Mouse (Mus musculus) layer of hippocampus, postnatal 36 days (tissue): ENCODE measurements around the gene Slc7a8. TPM values are rescaled to one million over a fixed set of nuclear protein-coding genes. Genes with fewer than 3 reads are reported as not detected.
"Not testable (repeated sequence)": the region's sequence is repeated elsewhere in the genome, so short reads cannot be mapped to it uniquely, and the experiment has no call there.

Experiments
- DNase-seq, 2 experiments: peaks; one replicate each; pipeline ENCODE4 v3.0.0; 2022
- total RNA-seq, 2 experiments: library from RNA; stranded (reverse); gene quantifications; 2 replicates each; pipeline ENCODE4 v1.2.3; 2021

Slc7a8 gene
- total RNA-seq, 2 experiments from 2014 or later = 49.1 to 50.1 TPM

DNA sequence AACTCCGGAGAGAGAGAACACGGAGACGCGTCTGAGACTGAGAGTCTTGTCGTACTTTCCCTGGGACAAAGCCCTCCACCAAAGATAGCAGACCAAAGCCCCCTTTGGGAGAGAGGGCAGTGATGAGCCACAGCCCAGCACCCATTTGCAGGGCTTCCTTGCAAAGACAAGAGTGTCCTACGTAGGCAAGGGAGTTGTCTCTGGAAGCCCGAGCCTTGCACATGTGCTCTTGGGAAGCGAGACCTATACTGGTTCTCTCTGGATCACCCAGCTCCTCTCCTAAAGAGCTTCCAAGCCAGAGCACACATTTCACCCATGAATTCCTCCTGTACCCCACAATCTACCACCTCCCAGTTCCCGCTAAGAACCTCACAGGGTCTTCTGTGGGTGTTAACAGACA is 1.7 kb downstream of the Slc7a8 start:
- no peak for DNase-seq

DNA sequence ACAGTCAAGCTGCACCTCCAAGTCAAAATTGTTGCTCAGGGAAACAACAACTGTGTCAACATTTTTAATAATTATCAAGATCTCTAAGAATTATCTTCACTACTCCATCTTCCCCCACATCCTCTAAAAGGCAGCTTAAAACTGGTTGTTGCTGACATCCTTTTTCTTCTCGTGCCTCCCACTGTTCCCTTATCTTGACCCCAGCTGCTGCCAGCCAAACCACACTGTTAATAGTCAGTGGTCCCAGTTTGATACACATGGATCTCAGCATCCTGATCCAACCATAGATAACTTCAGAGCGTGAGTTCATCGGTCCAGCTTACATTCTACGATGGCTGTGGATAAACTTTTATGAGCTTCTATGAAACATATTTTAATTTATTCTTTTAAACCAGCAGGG is 3.9 kb downstream of the Slc7a8 start:
- no peak for DNase-seq

DNA sequence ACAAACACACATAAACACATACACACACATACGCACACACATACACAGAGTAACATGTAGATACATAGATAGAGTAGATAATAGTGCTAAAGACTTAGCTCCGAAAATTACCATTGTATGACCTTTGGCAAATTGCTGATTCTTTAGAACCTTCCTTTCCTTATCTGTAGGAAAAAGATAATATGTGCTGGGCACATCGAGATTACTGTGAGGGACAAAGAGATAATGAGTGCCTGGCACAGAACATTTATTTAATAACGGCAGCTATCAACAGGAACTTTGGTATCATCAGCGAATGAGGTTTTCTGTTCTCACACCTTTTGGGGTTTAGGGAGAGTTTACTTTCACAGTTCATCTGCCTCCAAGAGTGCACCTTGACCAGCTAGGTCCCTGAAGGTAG is 5.0 kb downstream of the Slc7a8 start:
- DNase-seq = no peak

DNA sequence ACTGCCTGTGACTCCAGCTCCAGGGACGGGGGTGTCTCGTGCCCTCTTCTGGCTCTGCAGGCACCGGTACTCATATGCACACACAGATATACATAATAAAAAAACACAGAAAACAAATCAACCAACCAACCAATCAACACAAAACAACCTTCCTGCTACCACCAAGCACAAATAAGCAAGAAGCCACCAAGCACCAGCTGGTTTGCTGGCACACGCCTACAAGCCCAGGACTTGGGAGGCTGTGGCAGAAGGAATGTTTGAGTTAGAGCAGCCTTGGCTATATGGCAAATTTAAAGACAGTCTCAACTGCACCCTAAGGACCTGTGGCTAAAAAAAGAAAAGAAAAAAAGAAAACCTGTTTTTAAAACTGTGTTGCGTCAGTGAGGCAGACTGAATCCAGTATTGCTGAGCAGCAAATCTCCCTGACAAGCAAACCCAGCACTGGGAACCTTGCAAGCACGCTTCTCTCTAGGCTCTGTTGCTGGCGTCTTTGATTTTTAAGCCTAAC is 6.2 kb downstream of the Slc7a8 start:
- DNase-seq = no peak

DNA sequence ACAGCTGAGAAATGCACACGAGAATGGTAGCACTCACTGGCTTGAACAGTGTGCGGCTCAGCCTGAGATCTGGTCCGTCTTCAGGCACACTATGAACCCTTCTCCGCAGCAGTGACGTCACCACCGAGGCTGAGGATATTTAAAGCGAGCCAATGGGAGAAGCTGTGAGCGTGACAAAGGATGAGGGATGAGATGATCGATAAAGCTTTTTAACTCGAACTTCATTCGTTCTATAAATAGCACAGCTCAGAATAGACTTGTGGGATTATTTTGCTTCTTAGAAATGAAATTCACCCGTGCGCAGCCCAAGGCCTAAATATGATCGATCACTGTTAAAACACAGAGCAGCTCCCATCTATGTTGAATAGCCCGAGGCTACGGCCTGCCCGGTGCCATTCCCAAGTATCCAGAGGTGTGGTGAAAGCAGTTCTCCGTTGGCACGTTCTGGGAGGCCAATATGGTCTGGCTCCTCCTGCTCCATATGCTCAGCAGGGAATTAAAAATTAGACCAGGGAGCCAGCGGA is 9.4 kb downstream of the Slc7a8 start:
- peak in 1 of 2 experiments; percentile 67 for DNase-seq

DNA sequence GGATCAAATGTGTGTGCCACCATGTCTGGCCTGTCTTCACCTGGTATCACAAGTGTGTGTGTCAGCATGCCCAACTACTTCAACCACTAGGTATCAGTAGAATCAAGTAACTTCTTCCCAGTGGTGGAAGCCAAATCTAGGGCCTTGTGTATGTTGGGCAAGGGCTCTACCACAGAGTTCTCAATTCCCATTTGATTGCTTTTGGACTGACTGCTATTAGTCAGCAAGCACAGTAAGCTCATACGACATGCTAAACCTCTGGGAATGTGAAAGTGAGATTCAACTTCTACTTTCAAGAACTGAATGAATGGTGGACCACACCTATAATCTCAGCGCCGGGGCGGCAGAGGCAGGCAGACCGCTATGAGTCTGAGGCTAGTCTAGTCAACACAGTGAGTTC is 11.4 kb downstream of the Slc7a8 start:
- no peak for DNase-seq

DNA sequence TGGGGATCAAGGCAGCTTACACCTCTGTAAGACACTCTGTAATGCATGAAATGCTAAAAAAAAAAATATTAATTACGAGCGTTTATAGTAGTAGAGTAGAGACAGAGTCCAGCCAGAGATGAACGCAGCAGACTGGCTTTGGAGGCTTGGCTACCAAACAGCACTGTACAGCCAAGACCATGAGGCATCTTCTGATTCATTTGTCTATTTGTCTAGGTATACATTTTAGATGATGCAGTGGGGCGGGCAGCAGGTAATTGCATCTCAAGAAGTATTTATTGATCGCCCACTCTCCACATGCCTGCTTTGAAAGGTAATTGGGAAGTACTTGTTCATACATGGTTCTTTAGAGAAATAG is 12.7 kb downstream of the Slc7a8 start:
- DNase-seq = no peak

DNA sequence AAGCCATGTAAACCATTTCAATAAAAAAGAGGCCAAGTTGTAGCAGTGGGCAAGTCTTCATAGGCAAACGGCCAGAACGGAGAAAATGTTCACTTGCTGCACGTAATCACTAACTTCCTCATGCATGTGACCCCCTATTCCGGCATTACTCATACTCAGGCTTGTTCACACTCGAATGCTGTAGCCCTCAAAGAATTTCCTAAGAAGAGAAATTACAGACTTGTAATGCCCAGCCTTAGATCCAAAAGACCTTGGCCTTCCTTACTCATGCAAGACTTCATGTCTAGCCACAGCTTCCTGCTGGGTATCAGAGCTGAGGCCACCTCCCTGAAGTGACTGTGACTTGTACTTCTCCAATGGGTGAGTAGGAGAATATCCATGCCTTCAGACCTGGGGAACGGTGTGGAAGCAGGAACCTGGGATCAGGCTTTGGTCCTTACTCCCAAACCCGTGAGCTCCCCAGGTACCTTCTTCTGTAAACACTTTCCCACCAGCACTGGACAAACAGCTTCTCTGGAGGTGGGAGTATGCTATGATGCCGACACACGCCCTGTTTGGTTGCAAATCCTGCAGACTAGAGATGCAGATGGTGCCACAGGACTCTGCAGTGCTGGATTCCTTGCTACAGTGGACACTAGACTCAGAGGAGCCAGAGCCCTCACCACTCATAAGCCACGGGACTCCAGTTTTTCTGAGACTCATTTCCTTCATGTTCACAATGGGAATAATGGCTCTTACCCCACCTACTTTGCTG is 13.3 kb downstream of the Slc7a8 start:
- no peak for DNase-seq

DNA sequence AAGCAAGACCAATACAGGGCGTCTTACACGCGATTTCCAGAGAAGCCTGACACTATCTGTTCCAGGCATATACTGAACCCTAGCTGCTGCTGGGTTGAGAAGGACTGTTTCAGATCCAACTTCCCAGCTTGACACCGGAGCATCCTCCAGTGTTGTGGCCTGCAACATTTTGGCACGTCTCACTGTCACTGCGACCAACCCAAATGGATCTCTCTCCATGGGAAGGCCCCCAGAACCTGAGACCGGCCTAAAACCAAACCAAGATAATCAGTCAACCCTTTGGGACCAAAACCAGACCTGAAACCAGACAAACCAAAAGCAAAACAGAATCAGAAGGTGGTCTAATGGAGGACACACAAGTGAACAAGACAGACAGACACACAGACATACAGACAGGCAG is 14.8 kb downstream of the Slc7a8 start:
- not testable (repeated sequence) for DNase-seq

DNA sequence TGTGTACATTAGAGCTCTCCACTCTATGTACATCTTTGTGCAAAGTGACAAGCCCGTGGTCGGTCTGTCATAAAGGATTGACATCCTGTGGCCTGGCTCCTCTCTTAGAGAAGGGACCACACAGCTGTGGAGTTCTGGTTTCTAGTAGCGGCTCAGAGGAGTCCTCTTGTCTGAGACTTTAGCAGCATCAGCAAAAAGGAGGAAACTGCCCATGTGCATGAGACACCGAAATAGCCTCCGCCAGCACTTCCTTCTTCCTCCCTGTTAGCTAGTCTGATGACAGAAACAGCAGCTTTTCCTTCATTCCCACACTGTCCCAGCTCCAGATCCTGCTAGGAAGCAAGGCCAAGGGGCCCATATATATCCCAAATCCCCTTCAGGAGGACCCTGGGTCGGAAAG is 25.4 kb downstream of the Slc7a8 start:
- no peak for DNase-seq

DNA sequence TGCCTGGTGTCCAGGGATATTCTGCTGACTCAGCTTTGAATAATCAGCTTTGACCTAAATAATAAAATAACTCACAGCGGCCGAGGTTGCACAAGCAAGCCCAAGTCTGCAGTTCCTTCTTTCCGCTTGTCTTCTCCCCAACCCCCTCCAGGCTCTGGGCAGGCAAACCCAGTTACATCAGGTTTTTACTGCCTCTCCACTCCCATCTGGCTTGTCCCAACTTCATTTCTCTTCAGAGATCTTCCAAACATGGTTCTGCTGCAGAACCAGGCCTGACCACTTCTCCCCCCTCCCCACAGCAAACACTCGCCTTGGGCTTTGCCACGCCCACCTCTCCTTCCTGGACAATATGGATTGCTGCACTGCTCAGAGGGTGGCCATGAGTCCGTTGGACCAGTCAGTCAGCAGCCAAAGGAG is 27.1 kb downstream of the Slc7a8 start:
- DNase-seq = no peak

DNA sequence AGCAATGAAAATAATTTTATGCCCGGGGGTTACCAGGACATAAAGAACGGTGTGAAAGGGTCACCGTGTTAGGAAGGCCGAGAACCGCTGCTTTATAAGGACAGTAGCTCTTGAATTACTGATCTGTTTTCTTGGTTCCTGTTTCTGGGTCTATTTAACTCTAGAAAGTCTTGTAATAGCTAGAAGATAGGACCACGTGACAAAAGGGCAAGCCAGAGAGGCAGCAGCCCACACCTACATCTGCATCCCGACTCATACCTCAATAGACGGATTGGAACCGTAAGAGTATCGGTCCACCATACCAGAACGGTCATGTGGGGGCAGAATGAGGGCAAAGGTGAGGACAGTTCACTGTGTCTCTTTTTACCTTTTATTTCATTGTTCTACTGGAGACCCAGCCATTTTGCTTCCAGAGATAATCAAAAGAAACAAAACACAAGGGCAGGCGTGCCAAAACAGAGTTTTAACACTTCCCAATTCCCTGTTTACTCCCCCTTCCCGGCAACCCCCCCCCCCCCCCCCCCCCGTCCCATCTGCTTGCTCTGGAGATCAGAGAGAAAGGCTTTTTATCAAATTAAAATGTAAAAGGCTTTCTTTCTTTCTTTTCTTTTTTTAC is 27.7 kb downstream of the Slc7a8 start:
- DNase-seq = no peak

DNA sequence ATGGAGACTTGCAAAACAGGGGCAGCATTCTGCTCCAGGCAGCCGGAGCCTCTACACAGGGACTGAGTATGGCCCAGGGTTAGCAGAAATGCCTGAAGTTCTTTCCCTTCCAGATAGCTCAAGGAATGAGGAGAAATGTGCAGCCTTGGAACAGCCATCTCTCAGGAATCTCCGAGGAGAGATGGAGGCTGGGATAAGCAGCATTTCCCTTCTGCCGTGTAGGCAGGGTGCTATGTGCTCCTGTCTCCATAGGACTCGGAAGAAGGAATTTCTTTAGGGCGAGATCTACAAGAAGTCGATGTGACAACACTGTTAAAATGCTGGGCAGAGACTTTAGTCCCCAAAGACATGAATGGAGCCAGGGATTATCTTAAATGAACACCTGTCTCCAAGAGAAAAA is 28.8 kb downstream of the Slc7a8 start:
- no peak for DNase-seq

DNA sequence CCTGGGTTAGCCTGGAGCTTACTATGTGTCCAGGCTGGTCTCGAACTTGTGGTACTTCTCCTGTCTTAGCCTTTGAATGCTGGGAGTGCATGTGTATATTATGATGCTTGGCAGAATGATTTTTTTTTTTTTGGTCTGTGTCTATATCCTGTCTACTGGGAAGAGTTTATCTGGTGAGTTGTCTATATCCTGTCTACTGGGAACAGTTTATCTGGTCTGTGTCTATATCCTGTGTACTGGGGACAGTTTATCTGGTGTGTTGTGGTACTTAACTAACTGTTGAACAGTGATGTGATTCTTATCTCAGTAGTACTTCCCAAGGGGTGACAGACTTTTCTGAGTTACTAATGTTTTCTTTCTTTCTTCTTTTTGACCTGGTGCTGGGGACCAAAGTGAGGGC is 30.0 kb downstream of the Slc7a8 start:
- no peak for DNase-seq

DNA sequence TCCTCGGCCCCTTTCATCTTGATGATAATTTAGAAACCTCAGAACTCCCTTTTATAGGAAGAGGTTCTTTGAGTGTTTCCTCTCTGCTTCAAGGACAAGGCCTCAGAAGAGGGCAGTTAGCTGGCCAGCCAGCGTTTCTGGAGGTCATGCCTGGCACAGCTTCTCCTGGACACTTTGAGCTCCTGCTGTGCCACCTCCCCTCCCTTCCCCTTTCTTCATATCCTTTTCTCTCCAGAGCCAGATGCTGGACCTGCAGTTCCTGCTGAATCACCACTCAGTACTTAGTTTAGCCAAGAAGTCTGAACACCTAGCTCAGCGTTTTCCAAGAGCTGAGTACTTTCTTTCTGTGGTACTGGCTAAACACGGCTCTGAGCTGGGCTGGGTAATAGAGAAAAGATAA is 32.5 kb downstream of the Slc7a8 start:
- no peak for DNase-seq

DNA sequence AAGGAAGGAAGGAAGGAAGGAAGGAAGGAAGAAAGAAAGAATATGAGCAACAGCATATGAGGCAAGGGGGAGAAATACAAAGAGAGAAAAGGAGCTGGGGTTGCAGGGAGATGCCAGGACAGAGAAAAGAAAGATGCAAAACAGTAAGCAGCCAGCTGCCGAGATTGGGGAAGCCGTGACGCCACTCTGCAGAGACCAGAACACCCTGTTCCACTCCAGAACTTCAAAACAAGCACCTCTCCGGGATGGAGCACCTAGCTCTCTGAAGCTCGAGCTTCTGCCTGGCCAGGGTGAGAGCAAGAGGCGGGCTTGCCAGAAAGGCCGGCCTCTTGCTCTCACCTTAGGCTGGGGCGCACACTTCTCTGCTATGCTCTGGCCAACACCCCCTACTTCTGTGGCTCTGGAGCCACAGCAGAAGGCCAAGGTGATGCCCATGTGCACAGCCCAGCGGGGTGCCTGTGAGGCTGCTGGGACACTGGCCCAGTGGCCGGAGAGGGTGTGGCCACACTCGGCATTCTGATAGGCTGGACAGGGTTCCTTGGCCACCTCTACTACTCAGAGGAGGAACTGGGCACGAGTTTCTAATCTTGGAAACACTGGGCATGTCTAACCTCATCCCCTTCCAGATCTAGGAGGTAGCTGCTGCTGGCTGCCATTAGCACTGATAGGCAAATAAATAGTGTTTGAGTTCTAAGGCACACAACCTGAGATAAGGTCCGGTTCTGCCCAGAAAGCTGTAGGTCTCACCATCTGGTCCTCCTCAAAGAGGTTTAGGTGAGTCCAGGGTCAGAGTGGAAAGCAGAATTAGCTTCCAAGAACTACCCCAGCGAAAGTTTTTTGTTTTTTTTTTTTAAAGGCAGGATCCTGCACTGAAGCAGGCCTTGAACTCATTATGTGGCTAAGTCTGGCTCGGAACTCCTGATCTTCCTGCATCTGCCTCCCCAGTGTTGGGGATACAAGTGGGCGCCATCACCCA is 33.5 kb downstream of the Slc7a8 start:
- DNase-seq = no peak

DNA sequence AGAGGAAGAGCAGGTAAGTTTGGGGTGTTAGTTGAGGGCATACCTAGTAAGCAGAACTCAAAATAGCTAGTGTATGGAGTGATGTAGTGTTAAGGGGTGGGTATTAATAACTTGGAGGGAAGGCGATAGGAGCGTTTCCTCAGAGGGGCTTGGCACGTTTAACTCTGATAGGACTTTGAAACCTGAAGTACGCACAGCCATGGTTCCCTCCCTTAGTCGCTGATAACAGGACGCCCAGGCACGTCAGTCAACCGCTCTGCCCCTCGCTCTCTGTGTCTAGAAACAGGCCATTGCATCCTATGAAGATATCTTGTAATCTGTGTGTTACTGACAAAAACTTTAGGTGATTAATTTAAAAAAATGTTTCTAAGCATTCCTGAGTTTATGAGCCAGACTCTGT is 35.7 kb downstream of the Slc7a8 start:
- DNase-seq = no peak

DNA sequence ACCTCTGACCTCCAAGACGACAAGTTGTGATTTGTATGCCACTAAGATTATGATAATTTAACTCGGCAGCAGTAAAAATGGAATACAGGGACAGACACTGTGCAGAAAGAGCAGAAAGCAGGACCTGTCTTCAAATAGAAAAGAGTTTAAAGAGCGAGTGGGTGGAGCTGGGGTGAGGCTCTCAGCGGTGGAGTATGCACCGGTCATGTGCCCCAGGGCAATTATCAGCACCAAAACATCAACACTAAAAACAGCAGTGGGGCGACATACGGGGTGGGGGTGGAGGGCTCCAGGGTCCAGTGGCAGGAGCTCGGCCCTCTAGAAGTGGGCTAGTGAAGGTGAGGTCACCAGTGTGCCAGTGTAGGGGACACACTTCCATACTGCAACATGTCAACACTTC is 37.3 kb downstream of the Slc7a8 start:
- no peak for DNase-seq

DNA sequence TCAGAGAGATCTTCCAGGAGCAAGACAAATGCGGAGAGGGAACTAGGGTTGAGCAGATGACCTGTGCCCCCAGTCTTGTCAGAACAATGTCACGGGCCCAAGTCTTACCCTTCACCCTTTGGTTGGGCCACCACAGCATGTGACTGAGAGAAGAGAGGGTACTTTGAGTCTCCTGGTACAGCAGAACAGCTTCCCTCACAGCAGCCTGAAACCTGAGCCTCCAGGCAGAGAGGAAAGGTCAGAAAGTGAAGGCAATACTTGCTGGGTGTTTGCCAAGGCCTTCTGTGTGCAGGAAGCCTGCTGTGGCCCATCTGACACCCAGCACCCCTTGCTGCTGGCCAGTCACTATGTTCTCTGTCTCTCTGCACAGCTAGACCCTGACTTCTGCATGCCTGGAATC is 39.4 kb downstream of the Slc7a8 start:
- DNase-seq = no peak

DNA sequence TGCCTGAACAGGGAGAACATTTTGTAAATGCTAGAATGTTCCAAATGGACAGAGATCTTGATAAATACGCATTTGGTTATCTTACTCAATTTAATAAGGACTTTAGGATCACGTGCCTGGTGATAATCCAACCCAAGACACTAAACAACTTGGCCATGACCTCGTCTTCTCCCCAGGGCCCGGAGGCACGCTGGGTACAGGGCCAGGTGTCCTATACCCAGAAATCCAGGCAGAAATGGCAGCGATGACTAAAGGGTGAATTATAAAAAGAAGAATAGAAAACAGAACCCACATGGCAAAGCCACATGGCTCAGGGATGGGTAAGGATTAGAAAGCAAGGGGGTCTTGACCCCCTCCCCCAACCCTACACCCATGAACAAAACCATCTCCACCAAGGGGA is 40.0 kb downstream of the Slc7a8 start:
- DNase-seq = no peak

DNA sequence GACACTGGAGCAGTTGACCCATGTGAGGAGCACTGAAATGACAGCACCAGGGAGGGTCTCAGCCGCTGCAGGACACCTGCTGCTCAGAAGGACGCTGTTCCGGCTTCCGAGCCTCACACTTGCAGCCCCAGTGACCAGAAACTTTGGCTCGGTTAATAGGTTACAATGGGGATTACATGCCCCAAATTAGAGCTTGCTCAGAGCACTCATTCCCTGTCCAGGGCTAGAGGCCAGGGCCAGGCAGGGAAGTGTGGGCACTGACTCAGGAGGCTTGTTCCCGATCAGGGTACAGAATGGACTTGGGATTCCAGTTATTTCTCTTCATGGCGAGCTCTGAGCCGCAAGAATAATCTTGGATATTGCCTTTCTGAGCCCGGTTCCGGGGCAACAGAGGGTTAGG is 44.1 kb downstream of the Slc7a8 start:
- no peak for DNase-seq

DNA sequence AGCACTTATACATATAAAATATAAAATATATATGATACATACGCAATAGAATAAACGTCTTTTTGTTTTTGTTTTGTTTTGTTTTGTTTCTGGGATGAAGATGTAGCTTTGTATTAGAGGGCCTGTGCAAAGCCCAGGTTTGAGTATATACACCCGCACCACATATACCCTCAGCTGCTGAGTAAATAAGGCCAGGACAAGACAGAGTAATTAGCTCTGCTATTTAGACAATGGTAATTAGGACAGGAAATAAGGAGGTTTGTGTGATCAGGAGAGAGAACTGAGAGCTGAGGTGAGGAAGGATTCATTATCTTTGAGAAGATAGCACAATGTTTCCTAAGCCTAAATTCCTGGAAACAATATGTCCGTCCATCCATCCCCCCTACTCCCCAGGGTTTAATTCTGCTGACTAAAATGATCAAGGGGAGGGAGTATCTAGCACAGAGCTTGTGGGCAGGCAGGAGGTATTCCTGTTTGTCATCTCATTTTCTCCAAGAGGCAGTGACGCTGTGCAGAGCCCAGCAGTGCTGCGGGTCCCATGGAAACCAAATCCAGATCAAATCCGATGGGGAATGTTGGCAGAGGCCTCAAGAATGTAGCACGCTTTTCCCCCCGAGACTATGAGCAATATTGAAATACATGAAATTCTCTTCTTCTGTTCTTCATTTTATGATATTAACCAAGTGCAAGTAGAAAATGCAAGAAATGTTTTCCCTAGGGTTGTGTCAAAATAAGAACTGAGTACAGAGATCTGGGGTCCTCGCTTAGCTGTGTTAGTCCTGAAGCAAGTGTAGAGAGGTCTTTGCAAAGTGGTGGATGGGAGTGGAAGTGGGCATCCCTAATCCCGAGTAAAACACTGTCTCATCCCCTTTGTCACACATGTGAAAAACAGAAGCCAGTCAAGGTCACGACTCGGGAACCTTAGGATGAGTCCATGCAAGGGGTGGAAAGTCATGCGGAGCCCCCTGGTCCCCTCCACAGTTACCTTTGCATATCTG is 44.9 kb downstream of the Slc7a8 start:
- peak; percentile 46 to 54 for DNase-seq
